In genomic region chr4:135130156-135130555, GRCm38 (mm10) we compare ENCODE assay signal across 30 mouse cellular contexts. TPM values are rescaled to one million over a fixed set of nuclear protein-coding genes. Genes with fewer than 3 reads are reported as not detected.
"Had no signal": no experiment of that assay in that cellular context is flagged by ENCODE, and none has a peak within 500 bp of the region (broad histone marks: within the 10 kb centered on the region; RNA-seq: fewer than 3 reads in every experiment).

No protein-coding gene starts in this region.

- DNase-seq: cerebellum, adult 8-10 months; cerebellum, adult 9-10 months; cerebellum, adult 9-11 months; cerebellum, postnatal 10 days; cerebellum, postnatal 14 days; cerebellum, postnatal 25 days; cerebellum, postnatal 36 days; embryo, embryonic 11 days; forebrain, postnatal 0 days; gastrocnemius, adult 2 months; gastrocnemius, postnatal 10 days; gastrocnemius, postnatal 14 days; gastrocnemius, postnatal 25 days; gastrocnemius, postnatal 36 days; heart, adult 11 months; heart, adult 18-20 months; heart, adult 2 months had no signal

- H3K9me3 ChIP-seq: embryonic facial prominence, embryonic 10.5 days; embryonic facial prominence, embryonic 12.5 days; embryonic facial prominence, embryonic 13.5 days; embryonic facial prominence, embryonic 15.5 days; forebrain, embryonic 10.5 days; forebrain, embryonic 12.5 days; forebrain, embryonic 13.5 days; forebrain, embryonic 15.5 days had no signal

- H3K9ac ChIP-seq: embryonic facial prominence, embryonic 12.5 days; embryonic facial prominence, embryonic 13.5 days; embryonic facial prominence, embryonic 15.5 days; forebrain, embryonic 12.5 days; forebrain, embryonic 13.5 days; forebrain, embryonic 15.5 days; forebrain, postnatal 0 days had no signal

- H3K4me3 ChIP-seq: embryonic facial prominence, embryonic 10.5 days; embryonic facial prominence, embryonic 12.5 days; embryonic facial prominence, embryonic 13.5 days; embryonic facial prominence, embryonic 15.5 days; erythroblast, embryonic 14.5 days; forebrain, embryonic 10.5 days; forebrain, embryonic 12.5 days; forebrain, embryonic 13.5 days; forebrain, embryonic 15.5 days; gastrocnemius, adult 2 months; heart, adult 2 months had no signal

- H3K27ac ChIP-seq: embryonic facial prominence, embryonic 10.5 days; embryonic facial prominence, embryonic 12.5 days; embryonic facial prominence, embryonic 13.5 days; embryonic facial prominence, embryonic 15.5 days; forebrain, embryonic 10.5 days; forebrain, embryonic 12.5 days; forebrain, embryonic 13.5 days; forebrain, embryonic 15.5 days; gastrocnemius, adult 2 months; heart, adult 2 months had no signal

- ATAC-seq: forebrain, embryonic 13.5 days; forebrain, embryonic 14.5 days; forebrain, embryonic 15.5 days; forebrain, embryonic 16.5 days; forebrain, postnatal 0 days had no signal

- H3K36me3 ChIP-seq: embryonic facial prominence, embryonic 10.5 days; embryonic facial prominence, embryonic 12.5 days; embryonic facial prominence, embryonic 13.5 days; embryonic facial prominence, embryonic 15.5 days; forebrain, embryonic 10.5 days; forebrain, embryonic 12.5 days; forebrain, embryonic 15.5 days had no signal

- H3K4me2 ChIP-seq: embryonic facial prominence, embryonic 12.5 days; embryonic facial prominence, embryonic 15.5 days; forebrain, embryonic 12.5 days; forebrain, embryonic 13.5 days; forebrain, embryonic 15.5 days had no signal

RNA-seq across cellular contexts. Expression of gene Runx3, which starts 9.7 kb away (rescaled TPM):
- total RNA-seq: forebrain, postnatal 0 days had no signal
- polyA plus RNA-seq: cortical plate, adult 2 months; forebrain, embryonic 13.5 days; forebrain, embryonic 14.5 days; forebrain, embryonic 15.5 days; forebrain, embryonic 16.5 days; forebrain, postnatal 0 days; frontal cortex, adult 2 months had no signal
